Mouse (Mus musculus) gastrocnemius, postnatal 10 days (tissue): ENCODE data around the gene Snap47. TPM values are rescaled to one million over a fixed set of nuclear protein-coding genes. Genes with fewer than 3 reads are reported as not detected.

ENCODE experiments used
- DNase-seq: peaks from one replicate; pipeline ENCODE4 v3.0.0; 2021; ENCODE audit warnings: mixed read lengths
- long read RNA-seq, 2 experiments: library from polyadenylated mRNA; stranded (forward); transcript quantifications; one replicate each; pipeline ENCODE4 v2.0.0; 2021
- total RNA-seq, 2 experiments: library from RNA; stranded (reverse); gene quantifications; 2 replicates each; pipeline ENCODE4 v1.2.3; 2021

The Snap47 gene
- total RNA-seq: 10 to 100 TPM; 25.8 to 28.0 TPM
- long read RNA-seq, experiment 1, transcript Snap47-201 (5 exons, 1,896 nt): major isoform, 50 of 58 reads
- long read RNA-seq, experiment 1, partial matches to known transcripts: 1 of 58 reads
- long read RNA-seq, experiment 1, other reads (novel, unspliced or antisense): 7 of 58 reads
- long read RNA-seq, experiment 2, transcript Snap47-201 (5 exons, 1,896 nt): major isoform, 60 of 74 reads
- long read RNA-seq, experiment 2, partial matches to known transcripts: 2 of 74 reads
- long read RNA-seq, experiment 2, other reads (novel, unspliced or antisense): 12 of 74 reads

DNA sequence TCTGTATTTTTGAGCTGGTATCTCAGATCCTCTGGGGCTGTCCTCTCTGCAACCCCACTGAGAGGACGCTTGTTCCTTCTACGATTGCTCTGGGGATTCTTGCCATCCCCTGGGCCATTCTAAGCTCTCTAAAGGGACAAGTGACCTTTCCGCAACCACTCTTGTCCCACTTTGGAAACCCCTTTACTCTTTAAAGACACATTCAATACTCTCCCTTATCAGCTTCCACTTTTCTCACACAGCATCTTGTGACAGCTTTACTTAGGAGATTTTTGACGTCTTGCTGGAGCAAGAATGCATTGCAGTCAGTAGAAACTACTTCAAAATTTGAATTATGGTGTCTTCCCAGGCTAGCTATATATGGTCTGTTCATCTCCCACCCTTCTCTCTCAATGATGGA is at the start of gene Snap47:
Snap47 (minus strand) TSS at position 101 of the 400 bp plus-strand sequence.
- DNase-seq: no peak

DNA sequence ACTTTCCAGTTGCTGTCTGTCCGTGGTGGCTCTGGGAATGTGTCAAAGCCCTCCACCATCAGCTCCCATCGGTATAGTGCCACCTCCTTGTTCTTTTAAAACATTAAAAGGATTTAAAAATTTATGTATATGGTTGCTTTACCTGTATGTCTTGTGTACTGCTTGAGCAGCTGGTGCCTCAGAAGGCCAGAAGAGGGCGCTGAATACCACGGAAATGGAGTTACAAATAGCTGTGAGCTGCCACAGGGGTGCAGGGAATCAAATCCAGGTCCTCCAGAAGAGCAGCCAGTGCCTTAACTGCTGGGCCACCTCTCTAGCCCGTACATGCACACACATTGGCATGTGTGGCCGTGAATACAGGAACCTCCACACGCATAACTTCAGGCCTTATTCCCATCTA is 46.8 kb upstream of the Snap47 start:
- DNase-seq: no peak

DNA sequence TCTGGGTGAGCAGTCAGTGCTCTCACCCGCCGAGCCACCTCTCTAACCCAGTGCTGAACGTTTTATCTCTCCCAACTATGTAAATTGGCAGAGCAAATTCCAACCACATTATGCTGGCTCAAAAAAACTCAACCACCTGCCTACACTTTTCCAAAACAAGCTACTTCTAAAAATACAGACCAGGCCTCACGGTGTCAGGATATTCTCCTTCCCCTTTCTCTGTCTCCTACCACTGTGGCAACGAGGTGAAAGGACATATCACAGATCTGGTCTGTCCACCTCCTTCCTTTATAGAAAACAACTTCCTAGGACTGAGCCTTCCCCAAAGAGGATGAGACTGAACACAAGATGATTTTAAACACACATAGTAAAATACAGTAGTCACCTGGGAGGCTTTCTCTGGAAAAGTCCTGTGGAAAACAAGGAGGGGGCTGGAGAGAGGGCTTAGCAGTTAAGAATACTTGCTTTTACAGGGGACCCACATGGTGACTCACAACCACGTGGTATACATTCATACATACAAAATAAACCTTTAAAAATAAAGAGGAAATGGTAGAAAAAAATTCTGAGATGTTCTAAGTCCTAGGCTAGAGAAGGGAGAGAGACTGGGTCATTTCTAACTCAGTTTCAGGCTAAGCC is 45.8 kb upstream of the Snap47 start:
- DNase-seq: no peak

DNA sequence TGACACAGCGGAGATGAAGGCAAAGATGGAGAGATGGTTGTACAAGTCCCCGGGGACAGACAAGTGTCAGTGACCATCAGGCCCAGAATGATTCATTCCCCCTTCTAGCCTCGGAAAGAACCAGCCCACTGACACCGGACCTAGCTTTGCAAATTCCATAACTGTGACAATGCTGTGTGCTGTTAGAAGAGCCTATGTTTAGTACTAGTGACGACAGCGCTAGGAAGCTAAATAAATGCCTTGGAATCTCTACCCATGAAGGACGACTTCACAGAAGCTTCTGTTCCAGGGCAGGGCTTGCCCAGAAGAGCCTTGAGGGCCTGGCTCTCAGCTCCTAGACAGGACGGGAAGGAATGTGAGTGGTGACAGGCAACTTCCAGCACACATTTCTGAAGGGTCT is 35.2 kb upstream of the Snap47 start:
- no peak for DNase-seq

DNA sequence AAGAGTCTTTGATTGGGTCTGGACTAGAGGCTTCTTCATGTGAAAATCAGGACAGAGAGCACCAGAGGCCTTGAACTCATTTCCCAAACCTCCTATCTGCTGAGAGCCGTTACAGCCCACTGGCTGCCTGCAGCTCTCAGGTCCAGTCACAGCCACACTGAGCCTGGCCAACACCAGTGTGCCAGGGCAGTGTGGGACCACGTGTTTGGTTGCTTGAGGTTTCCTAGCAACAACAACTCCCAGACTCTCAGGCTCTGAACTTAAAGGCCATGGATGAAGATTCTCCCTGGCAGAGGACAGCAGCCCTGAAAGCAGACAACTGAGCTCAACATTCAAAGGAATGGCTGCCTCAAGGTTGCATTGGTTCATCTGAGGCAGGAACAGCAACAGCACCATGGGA is 34.7 kb upstream of the Snap47 start:
- no peak for DNase-seq

DNA sequence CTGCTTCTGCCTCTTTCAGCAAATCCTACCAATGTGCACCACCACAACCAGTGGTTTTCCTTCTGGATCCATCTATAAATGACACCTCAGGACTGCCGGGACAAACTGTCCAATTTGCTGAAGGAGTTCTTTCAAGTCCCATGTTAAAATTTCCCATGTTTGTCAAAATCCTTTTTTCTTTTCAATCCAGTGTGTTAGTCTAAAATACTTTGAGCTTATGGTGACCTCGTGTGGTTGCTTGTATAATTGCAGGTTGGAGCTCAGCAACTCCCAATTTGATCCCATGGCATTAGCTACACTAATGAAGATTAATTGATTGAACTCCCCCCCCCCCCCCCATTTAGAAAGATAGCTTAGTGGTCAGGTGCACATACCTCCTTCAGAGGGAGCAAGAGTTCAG is 32.2 kb upstream of the Snap47 start:
- peak; percentile 45 for DNase-seq

DNA sequence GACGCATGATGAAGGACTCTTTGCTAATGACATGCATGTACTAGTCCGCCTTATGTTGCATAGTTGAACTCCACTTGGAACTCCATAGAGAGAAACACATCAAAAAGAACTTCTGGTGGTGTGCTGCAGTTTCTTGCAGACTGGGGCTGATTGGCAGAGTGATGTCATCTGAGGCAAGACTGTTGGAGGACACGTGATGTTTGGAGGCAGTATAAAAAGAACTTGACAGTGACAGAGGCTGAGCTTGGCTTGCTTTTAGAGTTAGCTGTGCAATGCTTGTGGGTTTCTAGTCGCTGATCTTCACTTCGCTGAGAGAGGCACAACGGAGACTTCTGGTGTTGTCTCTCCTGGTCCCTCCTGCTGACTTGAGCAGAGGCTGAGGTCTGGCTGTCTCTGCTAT is 26.3 kb upstream of the Snap47 start:
- no peak for DNase-seq

DNA sequence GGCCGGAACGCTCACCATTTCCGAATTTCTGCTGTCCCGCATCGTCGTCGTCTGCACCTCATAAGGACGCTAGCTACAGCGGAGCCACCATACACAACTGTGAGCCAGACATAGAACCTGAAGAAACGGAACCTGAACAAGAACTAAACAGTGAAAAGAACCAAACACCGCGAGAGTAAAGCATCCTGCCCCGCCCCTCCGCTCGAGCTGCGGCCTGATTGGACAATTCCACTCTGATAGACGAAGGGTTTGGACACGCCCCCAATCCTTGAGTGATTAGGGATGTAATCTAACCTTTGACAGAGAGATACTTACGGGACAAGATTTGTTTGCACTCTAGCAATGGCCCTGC is 21.3 kb upstream of the Snap47 start, which contains the start of gene Zfp867:
Zfp867 (minus strand) TSS at position 149 of the 352 bp plus-strand sequence.
- peak; percentile 88 for DNase-seq

DNA sequence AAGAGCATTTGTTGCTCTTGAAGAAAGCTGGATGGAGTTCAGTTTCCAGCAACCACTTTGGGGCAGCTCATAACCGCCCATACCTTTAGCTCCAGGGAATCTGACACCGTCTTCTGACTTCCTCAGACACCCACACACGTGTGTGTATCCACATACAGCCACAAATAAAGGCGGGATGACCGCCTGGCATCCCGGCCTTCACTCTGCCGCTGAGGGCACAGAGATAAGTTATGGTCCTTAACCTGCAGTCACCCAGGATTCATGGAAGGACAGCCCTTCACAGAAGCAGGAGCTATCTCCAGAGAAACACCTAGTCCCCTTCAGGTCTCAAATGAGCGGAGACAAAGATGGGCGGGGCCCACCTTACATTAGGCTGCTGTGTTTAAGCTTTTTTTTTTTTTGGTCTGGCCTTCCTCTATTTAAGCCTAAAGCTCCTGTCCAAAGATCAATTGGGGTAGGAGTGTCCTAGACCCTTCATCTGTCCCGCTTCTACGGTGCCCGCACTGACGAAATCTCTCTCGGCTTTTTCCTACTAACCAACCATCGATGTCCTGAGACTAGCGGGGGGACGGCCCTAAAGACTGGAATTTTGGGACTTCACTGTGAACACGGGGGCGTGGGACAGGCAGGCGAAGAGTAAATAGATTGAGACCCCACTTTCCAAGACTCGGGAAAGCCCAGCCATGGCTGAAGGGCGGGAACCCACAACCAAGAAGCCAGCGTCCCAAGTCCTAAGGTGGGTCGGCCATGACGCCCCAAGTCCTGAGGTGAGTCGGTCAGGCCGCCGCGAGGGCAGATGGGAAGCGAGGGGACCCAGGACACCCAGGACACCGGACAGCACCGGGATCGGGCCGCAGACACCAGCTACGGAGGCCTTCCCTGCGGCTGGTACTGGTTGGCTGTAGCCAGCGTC is 20.7 kb upstream of the Snap47 start:
- no peak for DNase-seq

DNA sequence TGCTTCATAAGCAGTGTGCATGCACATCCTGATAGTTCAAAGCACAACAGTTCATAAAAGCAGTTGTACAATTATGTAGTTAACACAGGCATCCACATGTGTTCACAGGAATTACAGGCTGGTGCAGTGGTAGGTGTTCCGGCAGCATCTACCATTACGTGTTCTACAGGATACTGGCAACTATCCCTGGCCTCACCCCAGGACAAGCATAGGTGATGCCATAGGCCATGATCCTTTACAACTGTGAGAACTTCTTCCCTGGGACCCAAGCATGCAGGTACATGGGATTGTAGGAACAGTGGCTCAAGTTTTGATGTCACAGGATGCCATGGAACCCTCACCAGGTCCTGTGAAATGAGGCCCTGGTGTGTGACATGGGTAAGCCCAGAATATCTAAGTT is 9.5 kb upstream of the Snap47 start:
- DNase-seq: no peak

DNA sequence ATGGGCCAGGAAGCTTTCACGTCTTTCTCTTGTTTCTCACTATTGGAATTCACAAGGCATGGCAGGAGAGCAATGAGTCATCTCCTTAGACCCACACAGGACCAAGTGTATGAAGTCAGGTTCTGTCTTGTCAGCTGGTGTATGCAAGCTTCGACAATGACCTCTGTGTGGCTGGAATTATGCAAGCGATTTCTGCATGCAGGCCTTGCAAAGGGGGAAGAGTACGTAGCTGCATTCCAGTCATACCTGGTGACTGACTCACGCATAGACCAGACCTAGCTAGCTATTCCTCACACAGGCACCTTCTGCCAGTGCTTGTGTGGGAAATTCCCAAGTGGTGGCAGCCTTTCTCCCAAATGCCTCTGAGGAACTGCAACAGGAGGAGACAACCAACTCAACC is 8.0 kb upstream of the Snap47 start:
- no peak for DNase-seq

DNA sequence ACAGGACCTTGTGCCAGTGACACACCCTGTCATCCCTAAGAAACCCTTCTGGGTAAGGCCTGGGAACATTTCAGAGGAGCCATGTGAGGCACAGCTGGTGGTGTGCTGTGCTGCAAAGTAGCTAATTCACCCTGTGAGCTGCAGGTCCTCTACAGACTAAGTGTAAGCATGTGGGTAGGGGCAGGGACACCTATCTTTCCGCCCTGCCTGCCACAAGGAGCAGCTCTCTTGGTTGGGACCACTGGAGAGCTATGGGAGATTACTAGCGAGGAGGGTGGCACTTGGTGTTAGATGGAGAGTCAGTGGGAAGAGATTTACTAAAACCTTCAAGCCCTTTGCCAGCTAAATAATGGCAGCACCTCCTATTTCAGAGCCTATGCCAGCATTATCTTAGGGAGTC is 5.9 kb upstream of the Snap47 start:
- DNase-seq: no peak

DNA sequence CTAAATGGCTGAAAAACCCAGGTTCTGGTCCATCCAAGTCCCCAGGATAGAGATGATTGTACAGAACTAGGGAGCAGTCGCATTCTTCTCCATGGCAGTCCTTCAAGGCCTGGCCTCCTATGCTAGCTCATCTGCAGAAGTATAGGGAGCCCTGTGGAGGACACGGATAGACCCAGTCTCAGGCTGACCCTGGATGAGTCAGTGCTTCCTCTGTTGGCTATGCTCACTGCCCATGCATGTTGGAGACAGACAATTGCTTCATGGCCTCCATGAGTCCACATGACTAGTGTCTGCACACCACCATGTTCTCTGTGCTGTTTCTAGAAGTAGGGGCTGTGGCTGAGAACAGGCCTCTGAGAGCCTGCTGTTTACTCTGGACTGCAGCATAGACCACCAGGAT is 5.4 kb upstream of the Snap47 start:
- DNase-seq: no peak

DNA sequence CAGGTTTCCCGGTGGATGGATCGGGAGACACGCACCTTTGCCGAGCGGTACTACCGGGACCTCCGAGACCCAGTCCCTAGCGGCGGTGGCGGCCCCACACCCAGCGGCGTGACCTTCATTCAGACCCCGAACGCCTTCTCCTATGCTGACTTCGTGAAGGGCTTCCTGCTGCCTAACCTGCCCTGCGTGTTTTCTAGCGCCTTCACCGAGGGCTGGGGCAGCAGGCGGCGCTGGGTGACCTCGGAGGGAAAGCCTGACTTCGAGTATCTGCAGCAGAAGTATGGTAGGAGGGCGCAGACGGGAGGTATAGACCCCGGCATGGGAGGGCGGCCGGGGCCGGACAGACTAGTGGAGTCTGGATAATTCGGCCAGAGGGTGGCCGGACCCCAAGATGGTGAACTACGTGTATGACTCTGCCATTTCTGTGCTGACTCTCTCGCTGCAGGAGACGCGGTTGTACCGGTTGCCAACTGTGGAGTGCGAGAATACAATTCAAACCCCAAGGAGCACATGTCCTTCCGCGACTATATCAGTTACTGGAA is 685 bp downstream of the Snap47 start:
- DNase-seq: no peak

DNA sequence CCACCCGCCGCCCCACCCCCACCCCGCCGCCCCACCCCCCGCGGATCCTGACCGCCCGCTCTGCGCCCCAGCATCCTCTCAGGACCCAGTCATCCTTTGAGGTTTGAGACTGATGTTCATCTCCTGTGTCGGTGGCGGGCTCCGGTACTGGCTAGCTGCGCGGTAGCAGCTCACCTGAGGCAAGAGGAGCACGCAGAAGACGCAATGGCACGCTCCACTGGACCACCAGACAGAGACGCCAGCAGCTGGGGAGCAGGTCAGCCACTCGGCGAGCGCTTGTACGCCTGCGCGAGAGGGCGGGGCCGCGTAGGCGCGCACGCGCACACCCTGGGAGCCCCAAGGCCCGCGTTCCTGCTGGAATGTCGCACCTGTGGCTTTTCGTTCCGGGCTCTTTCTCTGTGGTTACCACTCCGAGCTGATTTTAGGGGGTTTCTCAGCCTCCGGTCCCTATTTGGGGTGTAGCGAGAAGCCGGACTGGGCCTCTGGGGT is 1.2 kb downstream of the Snap47 start, which contains the start of gene Jmjd4:
Jmjd4 (plus strand) TSS at position 305 of the 489 bp plus-strand sequence.
- DNase-seq: peak; percentile 91

DNA sequence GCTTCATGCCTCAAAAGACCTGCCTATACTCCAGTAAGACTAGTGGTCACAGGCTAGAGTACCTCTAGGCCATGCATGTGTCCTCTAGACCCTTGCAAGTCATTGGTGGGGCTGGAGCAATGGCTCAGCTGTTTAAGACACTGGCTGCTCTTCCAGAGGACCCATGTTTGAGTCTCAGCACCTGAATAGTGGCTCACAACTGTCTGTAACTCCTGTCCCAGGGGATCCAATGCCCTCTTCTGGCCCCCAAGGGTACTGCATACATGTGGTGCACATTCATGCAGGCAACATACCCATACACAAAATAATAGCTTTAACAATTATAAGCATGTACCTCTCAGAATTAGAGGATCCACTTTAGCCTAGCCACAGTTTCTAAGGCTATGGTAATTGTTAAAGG is 7.9 kb downstream of the Snap47 start:
- no peak for DNase-seq

DNA sequence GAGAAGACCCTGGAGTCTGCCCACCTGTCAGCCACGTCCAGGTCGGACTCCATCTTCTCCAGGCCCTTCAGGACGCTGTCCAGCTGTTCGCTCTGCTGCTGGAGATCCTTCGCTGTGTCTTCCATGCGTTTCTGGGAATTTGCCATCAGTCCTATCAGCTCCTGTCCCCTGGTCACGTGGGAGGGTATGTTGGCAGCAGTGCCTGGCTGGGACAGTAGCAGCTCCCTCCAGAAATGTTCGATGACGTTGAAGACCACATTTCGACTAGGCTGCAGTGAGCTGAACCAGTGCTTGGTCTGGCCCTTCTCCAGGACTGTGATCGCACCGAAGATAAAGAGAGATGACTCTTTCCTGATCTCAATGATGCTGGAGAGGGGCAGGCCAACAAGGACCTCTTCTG is 13.0 kb downstream of the Snap47 start:
- DNase-seq: no peak

DNA sequence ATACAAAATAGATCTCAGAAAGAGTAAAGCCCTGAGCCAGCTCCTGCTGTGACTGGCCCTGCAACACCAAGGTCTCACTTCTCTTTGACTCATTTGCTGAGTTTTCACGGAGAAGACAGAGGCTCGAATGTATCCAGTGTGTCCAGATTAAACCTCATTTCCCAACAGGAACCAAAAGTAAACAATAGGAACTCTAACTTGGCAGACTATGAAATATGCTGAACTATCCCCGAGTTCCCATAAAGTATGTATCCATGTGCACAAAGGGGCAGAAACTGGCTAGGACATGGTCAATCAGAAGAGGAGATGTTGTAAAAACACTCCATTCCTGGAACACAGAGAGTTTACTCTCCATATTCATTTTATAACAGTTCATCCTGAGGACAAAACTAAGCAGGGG is 18.7 kb downstream of the Snap47 start:
- DNase-seq: no peak

DNA sequence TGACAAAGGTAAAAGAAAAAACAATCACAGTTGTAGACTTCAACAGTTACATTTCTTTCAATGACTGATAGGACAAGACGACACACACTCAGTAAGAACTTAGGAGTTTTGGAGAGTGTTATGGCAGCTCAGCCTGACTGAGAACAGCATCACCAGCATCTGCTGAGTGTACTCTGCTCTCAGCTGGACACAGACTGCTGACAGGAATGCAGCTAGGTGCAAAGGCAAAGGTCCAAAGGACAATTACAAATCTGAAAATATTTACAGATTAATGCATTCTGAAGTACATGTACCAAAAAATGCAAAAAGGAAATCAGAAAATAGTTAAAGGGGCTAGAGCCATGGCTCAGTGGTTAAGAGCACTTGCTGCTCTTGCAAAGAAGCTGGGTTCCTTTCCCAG is 21.0 kb downstream of the Snap47 start:
- no peak for DNase-seq

DNA sequence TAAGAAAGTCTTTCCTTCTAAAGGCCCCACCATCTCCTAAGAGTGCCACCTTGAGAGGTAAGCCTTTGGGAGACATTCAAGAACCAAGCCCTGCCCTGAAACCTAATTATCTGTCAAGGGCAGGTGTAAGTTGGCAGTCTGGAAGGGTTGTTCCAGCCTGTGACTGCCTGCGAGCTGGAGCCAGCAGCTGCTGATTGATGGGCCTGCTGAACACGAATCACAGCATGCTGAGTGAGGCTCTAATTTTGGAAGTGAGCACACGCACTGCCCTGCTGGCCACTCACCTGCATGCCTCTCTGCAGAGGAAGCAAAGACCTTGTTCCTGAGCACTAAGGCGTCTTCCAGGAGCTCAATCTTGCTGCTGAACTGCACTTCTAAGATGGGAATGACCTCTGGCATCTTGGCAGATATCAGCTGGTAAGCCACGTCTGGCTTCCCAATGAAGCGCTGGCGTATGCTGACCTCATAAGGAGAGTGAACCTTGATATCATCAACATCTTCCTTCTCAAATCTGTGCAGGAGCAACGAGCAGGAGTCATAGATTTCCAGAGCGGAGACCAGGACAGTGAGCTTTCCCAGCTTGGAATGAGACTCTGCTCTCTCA is 22.8 kb downstream of the Snap47 start:
- no peak for DNase-seq

DNA sequence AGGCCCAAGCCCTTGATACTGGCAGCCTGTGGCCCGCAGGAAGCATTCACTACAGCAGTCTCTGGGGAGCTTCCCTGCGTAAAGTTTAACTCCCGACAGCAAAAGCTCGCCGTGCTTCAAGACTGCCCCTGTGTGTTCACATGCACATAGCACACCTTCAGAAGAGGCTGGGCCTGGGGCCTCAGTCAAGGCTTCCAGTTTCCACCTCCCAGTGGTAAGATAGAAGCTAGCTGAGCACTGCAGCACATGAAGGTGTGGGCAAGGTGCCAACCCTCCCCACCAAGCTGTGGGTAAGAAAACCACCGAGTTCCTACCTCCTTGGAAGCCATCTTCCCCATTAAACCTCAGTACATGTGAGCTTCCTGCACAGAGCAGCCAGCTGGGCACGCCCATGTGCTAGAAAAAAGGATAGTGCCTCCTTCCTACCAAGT is 25.3 kb downstream of the Snap47 start:
- peak; percentile 20 for DNase-seq

DNA sequence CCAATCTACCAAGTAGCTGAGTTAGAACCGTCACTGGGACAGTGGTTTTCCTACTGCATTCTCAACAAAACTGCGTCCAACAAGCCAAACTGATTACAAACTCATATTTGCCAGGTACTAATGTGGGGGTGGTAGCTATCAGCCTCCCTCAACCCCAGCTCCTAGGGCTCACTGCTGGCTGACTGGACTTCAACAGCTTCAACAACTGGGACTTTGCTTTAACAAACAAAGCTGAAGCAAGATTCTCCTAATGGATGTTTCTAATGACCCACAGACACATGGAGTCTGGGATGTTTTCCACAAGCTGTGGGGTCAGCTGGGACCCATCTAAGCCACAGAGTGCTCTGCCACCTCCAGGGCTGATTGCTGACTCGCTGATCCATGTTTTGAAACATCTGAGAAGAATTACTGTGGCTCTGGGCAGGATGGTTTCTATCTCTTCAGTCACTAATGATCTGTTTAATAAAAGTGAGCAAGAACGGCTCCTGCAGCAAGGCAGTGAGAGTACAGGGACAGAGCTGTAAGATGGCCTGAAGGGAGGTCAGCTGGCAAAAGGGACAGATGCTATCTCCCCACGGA is 27.9 kb downstream of the Snap47 start:
- DNase-seq: no peak
